Mouse (Mus musculus) G1E (cell line): Measurements from ENCODE around the gene Wwp2.

ENCODE experiments used
- CTCF ChIP-seq: IDR thresholded peaks from 2 replicates; pipeline ENCODE4 v1.5.1; 2012; ENCODE audit warnings: low read depth, low read length, inconsistent platforms, mixed read lengths
- GATA1 ChIP-seq: IDR thresholded peaks from 2 replicates; pipeline ENCODE4 v1.6.1; 2012; ENCODE audit warnings: borderline replicate concordance, low read length, inconsistent platforms, mixed read lengths
- GATA2 ChIP-seq: IDR thresholded peaks from 2 replicates; pipeline ENCODE4 v1.6.1; 2012; ENCODE audit warnings: low read depth, low read length, inconsistent platforms, borderline replicate concordance
- POLR2AphosphoS5 ChIP-seq: IDR thresholded peaks from 2 replicates; pipeline ENCODE4 v1.6.1; 2012; ENCODE audit warnings: low read depth, low read length, inconsistent platforms; ENCODE audit not compliant: insufficient replicate concordance

- TF ChIP-seq CTCF (no peak), GATA2 (no peak), POLR2AphosphoS5 (no peak), GATA1 (no peak)
Measured at GRCm38 (mm10) chr8:107552234-107552633, 116.1 kb downstream of the Wwp2 start.
